Mouse (Mus musculus) embryonic stem cell, embryonic (primary cell): ENCODE measurements at regions not wholly inside any gene's neighbourhood (a gene's known extent, or its start where the extent isn't known, plus 50 kb on each side); places are given as distances from the start of the nearest gene placed in this dataset.

Experiments
- CTCF ChIA-PET, 4 experiments: fragments of 300-600 bp in 2 of 4; fragments of 350-600 bp in 2 of 4; sonication (Branson Sonifier 250); formaldehyde crosslinking; loops; one replicate each; lab custom pipeline; 2022; ENCODE audit warnings: inconsistent platforms in 2 of 4; lab: Charles Lee
- POLR2A ChIA-PET, 4 experiments: fragments of 300-600 bp in 2 of 4; fragments of 350-600 bp in 2 of 4; sonication (Branson Sonifier 250); formaldehyde crosslinking; loops; one replicate each; lab custom pipeline; 2022; ENCODE audit warnings: antibody characterized with exemption in 4 of 4, inconsistent platforms in 1 of 4; lab: Charles Lee

GRCm38 (mm10) chr5:43080252-43080651, 152.7 kb upstream of the Cpeb2 start:
- CTCF ChIA-PET = no interaction called here
- POLR2A ChIA-PET = no interaction called here

DNA sequence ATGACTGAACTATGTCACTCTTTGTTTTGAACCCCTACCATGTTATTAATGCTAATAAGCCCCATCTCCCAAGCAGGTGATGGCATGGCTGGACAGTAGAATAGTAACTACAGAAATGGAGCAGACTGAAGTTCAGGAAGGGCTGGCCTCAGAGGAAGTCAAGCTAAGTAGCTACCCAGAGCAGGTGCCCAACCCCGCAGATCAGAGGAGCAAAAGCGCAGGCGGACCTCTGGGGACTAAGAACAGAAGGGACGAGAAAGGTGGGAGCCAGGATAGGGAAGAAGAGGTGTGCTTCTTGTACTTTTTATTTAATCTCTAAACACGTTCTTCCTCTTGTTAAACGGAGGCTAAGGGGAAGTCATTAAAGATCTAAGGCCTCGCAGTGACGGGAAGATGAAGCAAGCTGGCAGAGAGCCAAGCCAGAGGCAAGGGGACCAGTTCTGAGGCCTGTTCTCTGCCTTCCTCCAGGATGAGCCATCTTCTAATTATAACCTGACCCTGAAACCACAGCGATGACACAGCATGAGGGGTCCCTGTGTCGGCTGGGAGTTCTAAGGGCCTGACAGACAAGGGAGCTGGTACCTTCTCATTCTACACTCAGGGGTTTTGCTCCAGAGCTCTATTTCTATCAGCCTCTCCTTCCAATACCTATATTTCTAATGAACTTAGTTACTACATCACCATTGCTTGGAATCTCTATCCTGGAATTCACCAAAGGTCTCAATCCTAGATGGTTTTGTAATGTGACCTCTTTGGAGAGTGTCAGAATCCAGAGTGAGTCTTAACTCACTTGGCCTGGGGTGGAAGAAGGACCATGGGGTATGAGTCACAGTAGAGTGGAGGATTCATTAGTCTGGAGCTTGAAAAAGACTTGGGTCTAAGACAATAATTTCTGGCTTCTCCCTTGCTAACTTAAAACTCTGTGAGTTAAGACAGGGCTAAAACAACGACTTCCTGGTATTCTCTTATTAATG, 151.1 kb upstream of the Cpeb2 start:
- CTCF ChIA-PET = interaction anchor here in 1 of 4 experiments (0.6 kb wide), 1 partner anchor 1448 kb away, joined by 3 read pairs; no protein-coding TSS in a partner anchor
- POLR2A ChIA-PET = no interaction called here

- CTCF ChIA-PET = no interaction called here
- POLR2A ChIA-PET = no interaction called here
Measured at GRCm38 (mm10) chr5:43087077-43087476, 145.9 kb upstream of the Cpeb2 start.

GRCm38 (mm10) chr5:43087907-43088387, 145.0 kb upstream of the Cpeb2 start:
- POLR2A ChIA-PET = no interaction called here
- CTCF ChIA-PET = no interaction called here

DNA sequence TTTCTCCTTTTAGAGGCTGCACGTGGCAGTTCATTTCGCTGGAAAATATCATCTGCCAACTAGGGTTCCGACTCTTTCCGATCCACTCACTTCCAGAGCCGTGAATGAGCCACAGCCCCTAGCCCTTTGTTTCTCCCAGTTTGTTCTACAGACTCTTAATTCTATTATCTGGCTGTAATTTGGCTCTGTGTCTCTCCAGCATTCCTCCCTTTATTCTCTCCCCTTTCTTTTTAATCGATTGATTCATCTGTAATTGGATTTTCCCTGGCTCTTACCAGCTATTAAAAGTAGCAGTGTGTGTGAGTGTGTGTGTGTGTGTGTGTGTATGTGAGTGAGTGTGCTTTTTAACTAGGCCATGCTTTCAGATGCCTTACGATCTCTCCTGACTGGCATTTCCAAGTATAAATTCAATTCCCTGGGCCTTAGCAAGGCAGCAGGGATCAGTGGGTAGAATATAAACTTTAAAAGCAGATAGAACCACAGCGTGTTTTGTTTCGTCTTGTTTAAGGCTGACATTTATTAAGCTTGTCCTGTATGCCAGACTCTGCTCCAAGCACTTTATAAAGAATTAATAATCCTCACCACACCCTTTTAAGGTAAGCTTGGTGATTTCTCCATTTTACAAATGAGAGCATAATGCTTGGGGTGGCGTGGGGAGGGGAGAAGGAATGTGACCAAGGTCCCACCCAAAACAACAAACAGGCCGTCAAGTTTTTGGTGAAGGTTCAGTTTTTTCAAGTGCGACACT, 144.1 kb upstream of the Cpeb2 start:
- ChIA-PET POLR2A (interaction anchor here in 1 of 4 experiments (1.1 kb wide), 1 partner anchor 19 kb away, joined by 5 read pairs; no protein-coding TSS in a partner anchor), CTCF (no interaction called here)

GRCm38 (mm10) chr5:43089475-43089874, 143.5 kb upstream of the Cpeb2 start:
- CTCF ChIA-PET = no interaction called here
- POLR2A ChIA-PET = interaction anchor here in 1 of 4 experiments (1.1 kb wide), 1 partner anchor 18 kb away, joined by 5 read pairs; no protein-coding TSS in a partner anchor

GRCm38 (mm10) chr5:43089941-43090340, 143.0 kb upstream of the Cpeb2 start:
- ChIA-PET POLR2A (interaction anchor here in 1 of 4 experiments (1.1 kb wide), 1 partner anchor 17 kb away, joined by 5 read pairs; no protein-coding TSS in a partner anchor), CTCF (no interaction called here)

DNA sequence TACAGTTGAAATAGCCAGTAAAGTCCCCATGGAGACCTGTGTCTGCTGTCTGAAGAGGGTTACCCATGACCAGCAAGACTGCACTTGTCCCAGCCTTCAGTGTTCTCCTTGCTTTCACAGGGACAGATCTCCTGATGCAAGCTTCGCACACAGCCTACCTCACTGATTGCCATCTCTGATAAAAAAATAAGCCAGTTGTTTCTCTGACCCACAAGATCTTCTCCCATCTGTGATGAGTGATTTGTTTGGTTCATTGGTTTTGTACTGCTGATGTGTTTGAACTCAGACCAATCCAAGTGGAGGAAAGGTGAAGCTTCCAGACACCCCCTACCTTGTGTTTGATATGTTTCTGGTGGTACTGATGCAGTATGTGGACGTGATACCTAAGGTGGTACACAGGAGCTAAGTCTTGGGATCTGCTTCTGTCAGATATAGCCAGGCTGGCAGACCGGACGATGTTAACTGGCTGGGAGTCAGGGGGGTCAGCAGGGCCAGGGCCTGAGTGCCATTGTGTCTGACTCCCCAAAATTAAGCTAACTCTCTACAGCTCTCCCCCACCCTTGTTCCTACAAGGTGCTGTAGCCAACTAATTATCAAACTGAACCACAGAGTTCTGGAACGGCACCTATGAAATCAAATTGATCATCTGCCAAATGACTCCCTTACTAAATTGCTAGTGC, 139.2 kb upstream of the Cpeb2 start:
- POLR2A ChIA-PET = interaction anchor here in 1 of 4 experiments (1.0 kb wide), 1 partner anchor 139 kb away, joined by 3 read pairs; the partner anchor contains the start of gene Cpeb2
- CTCF ChIA-PET = no interaction called here

- CTCF ChIA-PET = interaction anchor here in 1 of 4 experiments (0.6 kb wide), 1 partner anchor 191 kb away, joined by 3 read pairs; no protein-coding TSS in a partner anchor
- POLR2A ChIA-PET = interaction anchor here in 2 of 4 experiments (0.6 to 1.0 kb wide), 2 partner anchors 138 to 645 kb away, joined by 3 to 4 read pairs; partner anchors contain the start of gene Cpeb2 (in 1 of the 2)
Measured at GRCm38 (mm10) chr5:43094329-43094898, 138.6 kb upstream of the Cpeb2 start.

DNA sequence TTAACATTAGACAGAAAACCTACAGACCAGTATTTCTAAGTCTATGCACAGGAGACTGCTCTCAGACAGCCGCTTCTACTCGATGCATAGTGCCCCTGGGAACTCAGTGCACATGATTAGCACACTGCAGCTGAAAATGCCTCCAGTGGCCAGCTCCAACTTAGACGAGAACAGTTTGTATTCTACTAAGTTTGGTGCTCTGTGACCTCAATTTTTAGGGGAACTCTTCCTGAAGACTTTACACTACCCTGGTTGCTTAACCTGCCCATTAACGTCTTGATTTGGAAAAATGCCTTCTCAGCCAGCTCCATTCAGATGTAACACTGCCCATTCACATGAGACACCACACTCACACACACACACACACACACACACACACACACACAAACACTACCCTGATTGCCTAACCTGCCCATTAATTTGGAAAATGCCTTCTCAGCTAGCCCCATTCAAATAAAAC, 130.9 kb upstream of the Cpeb2 start:
- CTCF ChIA-PET = interaction anchor here in 1 of 4 experiments (0.8 kb wide), 1 partner anchor 134 kb away, joined by 11 read pairs; no protein-coding TSS in a partner anchor
- POLR2A ChIA-PET = no interaction called here

DNA sequence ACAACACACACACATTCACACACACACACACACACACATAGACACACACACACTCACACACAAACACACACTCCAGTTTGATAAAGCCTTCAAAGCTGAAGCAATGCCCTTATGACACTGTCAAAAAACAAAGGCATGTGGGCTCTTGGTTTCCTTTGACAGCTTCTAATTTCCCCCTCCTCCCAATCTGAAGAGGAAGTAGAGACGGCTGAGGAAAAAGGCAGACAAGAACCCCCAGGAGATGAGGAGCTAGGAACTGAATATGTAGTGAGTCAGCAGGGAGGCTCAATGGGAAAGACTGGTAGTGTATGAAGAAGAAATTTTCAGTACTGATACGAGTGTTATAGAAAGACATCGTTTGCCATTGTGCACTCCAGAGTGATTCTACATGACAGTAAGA, 130.4 kb upstream of the Cpeb2 start:
- POLR2A ChIA-PET = no interaction called here
- CTCF ChIA-PET = no interaction called here

DNA sequence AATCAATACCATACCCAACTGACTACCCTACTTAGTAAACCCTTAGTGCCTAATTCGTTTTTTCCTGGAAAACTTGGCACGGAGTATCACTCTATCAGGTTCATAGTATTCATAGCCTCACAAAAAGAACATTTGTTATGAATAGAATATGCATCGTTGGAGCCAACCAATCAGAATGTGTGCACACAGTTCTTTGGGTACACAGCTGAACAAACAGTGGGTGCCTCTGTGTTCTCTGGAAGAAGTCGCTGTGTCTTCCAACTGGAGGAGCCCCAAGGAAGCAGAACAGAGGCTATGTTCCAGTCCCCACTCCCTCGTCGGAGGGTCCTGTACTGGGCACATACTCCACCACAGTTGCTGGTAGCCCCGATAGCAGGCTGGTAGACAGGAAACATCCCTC, 129.2 kb upstream of the Cpeb2 start:
- POLR2A ChIA-PET = no interaction called here
- CTCF ChIA-PET = no interaction called here

DNA sequence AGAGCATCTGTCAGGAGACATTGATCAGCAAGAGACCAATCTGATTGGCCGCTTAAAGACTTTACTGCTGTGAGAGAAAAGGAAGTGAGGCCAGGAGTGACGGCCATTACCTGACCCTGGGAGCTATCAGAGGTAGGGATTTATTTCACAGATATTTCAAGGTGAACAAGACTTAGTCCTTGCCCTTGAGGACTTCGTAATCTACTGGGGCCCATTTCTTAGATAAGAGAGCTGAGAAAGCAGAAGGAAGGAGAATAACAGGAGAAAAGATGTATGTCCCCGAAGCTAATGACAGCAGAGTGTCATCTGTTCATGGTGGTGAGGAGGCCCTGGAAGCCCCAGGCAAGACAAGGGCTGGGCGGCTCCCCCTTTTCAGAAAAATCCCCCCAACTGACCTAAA, 127.4 kb upstream of the Cpeb2 start:
- ChIA-PET POLR2A (no interaction called here), CTCF (interaction anchor here in 1 of 4 experiments (0.6 kb wide), 1 partner anchor 8 kb away, joined by 3 read pairs; no protein-coding TSS in a partner anchor)

DNA sequence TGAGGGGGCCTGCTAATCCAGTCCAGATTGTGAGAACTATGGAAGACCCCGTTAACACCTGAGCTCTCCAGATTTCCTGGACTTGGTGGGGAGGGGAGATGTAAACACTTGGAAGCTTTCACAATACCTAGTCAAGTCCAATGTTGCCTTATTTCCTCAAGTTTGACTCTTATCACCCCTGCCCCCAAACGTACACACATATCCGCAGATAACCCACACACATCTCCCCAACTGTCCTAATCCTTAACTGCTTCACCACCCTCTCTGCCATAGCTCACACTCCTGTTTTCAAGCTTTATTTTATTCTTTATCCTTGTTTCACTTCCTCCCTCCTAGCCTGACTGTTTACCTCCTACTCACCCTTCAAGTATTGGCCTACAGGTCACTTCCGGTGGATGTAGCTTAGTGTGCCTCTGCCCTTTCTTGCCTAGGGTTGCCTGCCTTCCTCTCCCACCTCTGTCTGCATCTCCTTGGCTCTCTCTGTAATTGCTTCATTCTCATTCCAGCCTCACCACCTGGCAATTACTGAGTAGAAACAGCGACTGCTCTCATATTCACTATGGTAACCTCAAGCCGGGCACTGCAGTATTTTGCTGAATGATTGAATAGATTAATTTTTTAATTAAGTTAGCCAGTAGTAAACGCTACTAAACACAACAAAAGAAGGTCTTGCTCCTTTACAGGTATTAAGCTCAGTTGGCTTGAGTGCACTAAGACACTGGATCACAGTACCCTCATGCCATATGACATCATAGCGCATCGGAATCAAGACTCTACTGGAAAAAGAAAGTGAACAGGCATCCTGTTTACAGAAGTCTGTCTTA, 125.3 kb upstream of the Cpeb2 start:
- ChIA-PET CTCF (interaction anchor here in 1 of 4 experiments (0.5 kb wide), 1 partner anchor 163 kb away, joined by 3 read pairs; no protein-coding TSS in a partner anchor), POLR2A (interaction anchor here in 1 of 4 experiments (0.6 to 0.7 kb wide), 2 partner anchors 18 to 491 kb away, joined by 3 to 5 read pairs; no protein-coding TSS in a partner anchor)

DNA sequence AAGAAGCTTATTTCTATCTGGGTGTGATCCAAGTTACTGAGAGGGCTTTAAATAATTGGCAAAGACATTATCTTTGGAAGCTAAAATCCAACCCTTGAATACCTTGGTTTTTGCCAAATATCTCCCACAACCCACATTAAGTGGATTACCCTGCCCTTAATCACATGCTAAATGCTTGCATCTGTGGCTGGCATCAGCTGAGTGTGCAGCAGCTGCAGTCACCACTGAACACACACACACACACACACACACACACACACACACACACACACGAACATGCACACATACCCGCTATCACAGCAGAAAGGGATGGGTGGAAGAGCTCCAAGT, 124.7 kb upstream of the Cpeb2 start:
- POLR2A ChIA-PET = no interaction called here
- CTCF ChIA-PET = interaction anchor here in 1 of 4 experiments (0.7 kb wide), 1 partner anchor 320 kb away, joined by 3 read pairs; no protein-coding TSS in a partner anchor

GRCm38 (mm10) chr5:43110122-43110521, 122.8 kb upstream of the Cpeb2 start:
- ChIA-PET CTCF (no interaction called here), POLR2A (interaction anchor here in 1 of 4 experiments (0.7 kb wide), 1 partner anchor 108 kb away, joined by 4 read pairs; no protein-coding TSS in a partner anchor)

DNA sequence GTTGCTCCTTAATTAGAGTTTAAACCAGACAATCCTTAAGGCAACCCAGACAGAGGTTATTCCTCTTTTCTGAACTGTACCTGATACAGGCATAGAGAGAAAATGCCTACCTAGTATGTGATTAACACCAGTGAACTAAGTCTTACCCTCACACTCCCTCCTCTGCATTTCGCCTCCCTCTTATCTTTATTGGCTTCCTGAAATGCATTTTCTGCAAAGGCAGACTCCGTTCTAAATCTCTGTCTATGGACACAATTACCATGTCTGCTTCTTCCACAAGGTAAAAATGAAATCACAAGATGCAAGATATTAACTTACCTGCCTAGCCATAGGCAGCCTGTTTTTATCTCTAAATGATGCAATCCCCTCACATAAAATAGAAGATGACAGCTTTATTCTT, 121.2 kb upstream of the Cpeb2 start:
- POLR2A ChIA-PET = no interaction called here

More for the DNA sequence above, 121.2 kb upstream of the Cpeb2 start:
- CTCF ChIA-PET = no interaction called here
